Mouse (Mus musculus) NIH3T3 (cell line): ENCODE results near the gene Csl.

ENCODE experiments used
- DNase-seq: peaks from one replicate; pipeline ENCODE4 v3.0.0-alpha.2; 2012; ENCODE audit warnings: low read depth

The Csl gene

DNA sequence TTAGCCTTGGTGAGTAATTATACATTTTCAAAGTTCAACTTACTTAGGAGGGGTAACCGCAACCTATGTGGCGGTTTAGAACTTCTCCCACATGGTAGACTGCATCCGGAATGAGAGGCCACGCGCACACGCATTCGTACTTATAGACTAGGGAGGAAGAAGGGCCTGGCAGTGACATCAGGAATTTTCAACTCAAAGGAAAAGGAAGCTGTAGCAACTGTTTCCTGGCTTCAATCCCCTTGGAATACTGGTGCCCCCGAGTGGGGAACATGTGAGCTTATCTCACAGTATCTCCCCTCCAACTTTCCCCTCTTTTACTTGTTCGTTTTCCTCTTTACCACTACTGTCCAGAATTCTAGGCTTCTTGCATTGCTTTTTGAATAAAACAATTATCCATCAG, at the start of gene Csl:
Gene Csl (minus strand): TSS at position 101 of the 400 bp plus-strand sequence.
- no peak for DNase-seq

DNA sequence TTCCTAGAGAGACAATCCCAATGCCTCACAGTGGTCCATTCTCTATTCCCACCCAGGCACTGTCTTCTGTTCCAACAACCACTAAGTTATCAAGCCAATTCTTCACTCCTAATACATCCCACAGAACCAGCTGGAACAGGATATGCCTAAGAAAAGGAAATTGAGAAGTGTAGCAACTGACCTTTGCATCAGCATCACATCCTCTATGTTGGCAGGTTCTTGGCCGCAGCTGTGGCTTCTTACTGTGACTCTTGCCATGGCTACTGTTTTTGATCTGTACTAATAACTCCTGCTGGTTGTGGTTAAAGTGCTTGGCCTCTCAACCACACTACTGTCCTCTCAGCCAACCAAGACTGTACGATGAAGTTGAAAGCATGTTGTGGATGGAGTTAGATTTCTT, 30.0 kb upstream of the Csl start:
- DNase-seq, result peak; percentile 6

DNA sequence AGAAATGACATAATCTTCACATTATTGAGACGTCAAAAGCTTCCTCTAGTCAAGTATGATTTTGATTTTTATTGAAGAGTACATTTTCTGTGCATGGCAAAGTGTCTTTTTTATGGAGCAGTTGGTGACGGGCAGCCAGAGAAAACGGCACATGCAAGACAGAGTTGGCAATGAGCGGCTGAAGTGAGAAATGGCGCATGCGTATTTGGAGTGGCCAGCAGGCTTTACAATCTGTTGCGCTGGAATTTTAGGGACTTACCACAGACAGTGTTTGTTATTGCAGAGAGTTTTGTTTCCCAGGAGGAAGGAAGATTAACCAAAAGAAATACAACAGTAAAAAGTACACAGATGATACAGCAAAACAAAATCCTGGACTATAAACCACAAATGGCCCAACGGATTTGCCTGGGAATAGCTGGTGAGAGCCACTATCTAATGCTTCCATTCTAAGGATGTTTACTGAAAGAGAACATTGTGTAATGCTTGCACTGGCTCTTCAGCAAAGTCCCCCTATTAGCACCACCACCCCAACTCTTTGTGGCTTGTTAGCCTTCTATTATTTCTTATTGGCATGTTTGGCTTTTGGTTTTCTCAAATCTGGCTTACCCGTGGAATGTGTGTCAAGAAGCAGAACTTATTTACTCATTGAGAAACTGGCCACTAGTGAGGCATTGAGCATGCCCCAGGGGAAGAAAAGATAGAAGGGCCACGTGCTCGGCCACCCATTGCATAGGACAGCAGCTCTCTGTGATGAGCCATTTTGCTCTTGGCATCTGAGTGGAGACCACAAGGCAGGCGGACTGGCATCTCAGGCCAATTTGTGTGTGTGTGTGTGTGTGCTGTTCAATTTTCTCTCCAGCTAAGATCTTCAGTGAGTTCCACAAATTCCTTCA, 15.0 kb upstream of the Csl start:
- no peak for DNase-seq

DNA sequence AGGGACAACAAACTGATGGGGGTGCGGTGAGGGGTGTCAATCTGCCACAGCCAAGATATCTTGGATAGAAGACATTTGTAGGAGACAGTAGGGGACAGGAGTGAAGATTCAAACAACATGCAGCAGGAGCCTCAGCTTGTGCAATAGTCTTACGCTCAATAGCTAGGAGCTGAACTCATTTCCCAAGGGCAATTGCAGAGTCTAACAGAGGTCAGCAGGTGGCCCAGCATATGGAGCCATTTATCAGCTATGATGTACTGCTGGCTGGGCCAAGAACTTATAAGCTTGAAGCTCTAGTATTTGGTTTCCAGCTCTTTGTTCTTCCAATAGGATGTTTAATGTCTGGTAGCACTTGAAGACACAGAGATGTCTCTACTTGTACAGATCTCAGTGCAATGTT, 9.3 kb downstream of the Csl start:
- peak; percentile 43 for DNase-seq

DNA sequence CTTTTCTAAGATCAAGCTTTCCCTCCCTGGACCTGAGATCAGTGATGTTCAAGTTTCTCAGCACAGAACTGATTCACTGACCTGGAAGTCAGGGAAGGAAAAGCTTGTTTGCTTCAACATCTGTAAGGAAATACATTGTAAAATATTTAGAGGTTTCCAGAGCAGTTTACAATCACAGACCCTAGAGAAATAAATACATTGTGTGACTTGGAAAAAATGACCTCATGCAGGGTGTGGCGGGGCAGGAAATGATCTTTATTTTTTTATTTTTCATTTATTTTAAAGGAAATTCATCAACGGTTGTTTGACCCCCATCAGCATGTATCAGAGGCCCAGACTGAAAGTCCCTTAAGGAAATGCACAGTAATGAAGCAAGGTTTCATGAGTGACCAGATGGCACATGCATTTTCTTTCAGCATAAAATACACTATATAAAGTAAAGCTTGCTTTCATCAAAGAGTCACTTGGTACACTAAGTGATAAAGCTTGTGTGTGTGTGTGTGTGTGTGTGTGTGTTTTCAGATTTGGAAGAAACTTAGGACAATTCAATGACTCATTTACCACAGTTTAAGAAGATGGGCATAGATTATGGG, 10.7 kb downstream of the Csl start:
- DNase-seq, result no peak

DNA sequence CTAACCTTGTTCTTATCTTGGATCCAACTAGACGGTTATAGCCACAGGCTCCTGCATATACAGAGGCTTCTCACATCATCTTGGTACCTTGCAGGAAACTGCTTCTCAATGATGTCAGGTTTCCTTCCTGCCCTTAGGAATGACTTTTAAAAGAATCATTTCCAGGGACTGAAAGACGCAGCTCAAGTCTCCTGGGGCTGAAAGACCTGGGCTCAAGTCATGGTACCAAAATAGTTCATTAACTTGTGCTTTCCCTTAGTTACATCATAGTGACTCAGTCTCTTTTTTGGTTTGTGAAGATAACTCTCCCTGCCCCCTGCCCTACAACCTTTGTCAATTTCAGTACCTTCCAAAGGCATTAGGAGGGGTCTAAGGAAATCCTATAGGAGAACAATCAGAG, 11.4 kb downstream of the Csl start:
- DNase-seq, result no peak

DNA sequence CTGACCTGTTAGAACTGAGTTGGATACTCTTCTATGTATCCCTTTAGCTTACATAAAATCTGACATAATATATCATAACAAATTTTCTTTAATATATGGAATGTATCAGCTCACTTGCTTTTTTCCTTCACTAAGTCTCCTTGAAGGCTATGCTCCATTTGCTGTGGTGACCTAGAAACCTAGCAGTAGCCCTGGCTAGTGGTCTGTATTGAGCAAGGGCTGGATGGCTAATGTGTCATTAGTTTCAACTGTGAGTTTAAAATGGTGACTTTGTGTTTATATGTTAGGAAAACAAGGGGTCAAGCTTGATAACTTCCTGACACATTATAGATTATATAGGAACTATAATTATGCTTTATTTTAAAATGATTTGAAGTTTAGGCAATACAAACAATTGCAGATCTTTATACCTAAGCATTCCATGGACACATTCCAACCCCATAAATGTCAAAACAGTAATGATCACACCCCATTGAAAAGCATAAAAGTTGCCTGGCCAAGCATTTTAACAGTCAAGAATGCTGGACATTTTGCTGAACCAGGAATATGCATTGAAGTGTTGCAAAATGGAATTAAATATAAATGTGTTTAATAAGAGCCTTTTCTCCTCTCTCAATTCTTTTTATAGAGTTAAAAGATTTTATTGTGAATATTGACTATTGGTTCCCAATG, 17.7 kb downstream of the Csl start:
- DNase-seq, result no peak

DNA sequence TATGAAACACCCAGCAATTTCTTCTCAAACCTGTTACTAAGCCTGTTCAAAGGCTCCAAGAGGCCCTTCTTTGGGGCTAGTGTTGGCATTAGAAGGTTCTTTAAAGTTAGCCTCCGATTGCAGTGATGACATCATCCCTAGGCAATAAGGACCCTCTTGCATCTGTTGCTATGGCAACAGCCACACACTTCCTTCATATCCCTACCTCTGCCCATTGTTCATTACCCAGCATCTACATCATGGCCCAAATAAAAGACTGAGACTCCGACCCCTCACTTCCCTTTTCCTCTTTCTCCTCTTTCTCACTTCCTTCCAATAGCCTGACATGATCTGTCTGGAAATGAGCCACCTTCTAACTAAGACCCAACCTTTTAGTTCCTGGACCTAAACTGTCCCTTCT, 46.3 kb downstream of the Csl start:
- DNase-seq, result no peak

DNA sequence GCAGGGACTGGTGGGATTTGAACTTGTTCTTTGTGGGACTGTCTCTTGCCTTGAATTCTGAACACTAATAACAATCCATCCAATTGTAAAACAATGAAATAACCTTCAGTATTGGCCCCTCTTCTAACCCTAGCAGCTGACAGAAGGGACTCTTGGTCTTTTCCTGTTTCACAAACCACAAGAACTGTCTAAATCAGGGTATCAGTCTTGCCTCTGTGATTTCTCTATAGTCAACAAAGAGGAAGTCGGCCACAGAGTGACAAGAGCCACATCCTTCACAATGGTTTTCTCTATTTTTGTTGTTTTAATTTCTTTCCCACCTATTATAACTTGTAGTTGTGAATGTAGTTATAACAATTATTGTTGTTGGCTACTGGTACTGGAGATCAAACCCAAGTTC, 47.9 kb downstream of the Csl start:
- no peak for DNase-seq
